Comparison of ENCODE assay signal across 7 mouse cellular contexts in the genomic region with DNA sequence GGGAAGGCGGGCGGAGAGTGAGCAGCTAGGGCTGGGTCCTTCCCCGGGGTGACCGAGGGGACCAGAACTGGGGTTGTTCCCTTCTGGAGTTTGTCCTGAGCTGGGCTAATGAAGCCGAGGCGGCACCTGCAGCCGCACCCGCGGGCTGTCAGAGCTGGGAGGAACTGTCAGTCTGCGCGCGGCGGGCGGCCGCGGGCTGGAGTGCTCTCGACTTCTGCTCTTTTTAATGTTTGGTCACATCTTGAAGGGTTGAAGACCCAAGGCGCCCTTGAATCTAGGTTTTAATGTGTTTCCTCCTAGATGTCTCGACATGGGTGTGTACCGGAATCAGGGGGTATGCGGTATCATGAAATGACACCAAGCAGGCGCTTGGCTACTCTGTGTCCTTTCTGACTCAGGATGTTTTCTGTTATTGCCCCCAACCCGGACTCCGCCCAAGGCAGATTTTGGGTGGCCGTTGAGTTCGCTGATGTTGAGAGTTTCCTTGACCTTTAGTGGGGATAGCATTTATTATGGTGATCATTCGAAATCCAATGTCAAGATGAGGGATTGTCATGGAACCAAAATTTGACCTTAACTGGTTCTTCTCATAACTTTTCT. TPM values are rescaled to one million over a fixed set of nuclear protein-coding genes. Genes with fewer than 3 reads are reported as not detected.
A peak's percentile ranks its signal among the peaks of the same experiment; 100 is the strongest.
DNase-seq lines count a peak whose midpoint lies in the region; ATAC-seq and TF ChIP-seq lines count a peak whose summit lies in the region.

No protein-coding gene starts in this region.

- WGBS in heart, embryonic 10.5 days: 2% methylated on average over 27 of the region's 27 CpGs
- 2% methylated on average over 25 of the region's 27 CpGs for WGBS in kidney, postnatal 0 days
- 2% methylated on average over 27 of the region's 27 CpGs for WGBS in liver, postnatal 0 days (ENCODE audit: insufficient replicate concordance)
- 2% methylated on average over 27 of the region's 27 CpGs for WGBS in neural tube, embryonic 12.5 days

- no peaks in the 10 kb centered on the region for H3K36me3 ChIP-seq in heart, embryonic 10.5 days
- no peaks in the 10 kb centered on the region for H3K36me3 ChIP-seq in kidney, postnatal 0 days (ENCODE audit: insufficient read depth, low read length)
- H3K36me3 ChIP-seq in liver, postnatal 0 days (replicated peaks; ENCODE audit: insufficient read depth, low read length): 0 out of 2 replicates have a peak, but pooled peaks cover 3% of the 10 kb centered on the region
- H3K36me3 ChIP-seq in neural tube, embryonic 12.5 days: no peaks in the 10 kb centered on the region

- H3K27ac ChIP-seq in heart, embryonic 10.5 days: peak overlapping the region; percentile 97
- peak overlapping the region; percentile 98 for H3K27ac ChIP-seq in kidney, postnatal 0 days
- H3K27ac ChIP-seq in liver, postnatal 0 days (ENCODE audit: low read depth): peak overlapping the region; percentile 99
- peak overlapping the region; percentile 96 for H3K27ac ChIP-seq in neural tube, embryonic 12.5 days

- no peak for TF ChIP-seq CTCF in kidney, postnatal 0 days (IDR thresholded peaks at IDR 0.05; ENCODE audit: low read depth)
- no peak for TF ChIP-seq CTCF in liver, postnatal 0 days (IDR thresholded peaks at IDR 0.05; ENCODE audit: low read depth)

- H3K4me2 ChIP-seq in kidney, postnatal 0 days (ENCODE audit: low read length): peak overlapping the region; percentile 98
- H3K4me2 ChIP-seq in liver, postnatal 0 days (ENCODE audit: low read depth, low read length): peak overlapping the region; percentile 88
- H3K4me2 ChIP-seq in neural tube, embryonic 12.5 days (replicated peaks): peak overlapping the region; percentile 84

- ATAC-seq in kidney, postnatal 0 days (replicated peaks; ENCODE audit: low FRiP score, low read depth): no peak
- ATAC-seq in liver, postnatal 0 days: no peak
- ATAC-seq in neural tube, embryonic 12.5 days (ENCODE audit: low FRiP score, low read depth): no peak

- DNase-seq in A20 (ENCODE audit: low read depth, low spot score) (peak; percentile 85), ES-CJ7 (ENCODE audit: low read depth, low spot score) (peak; percentile 14)
- peak; percentile 61 to 70 for DNase-seq in cerebellum, postnatal 36 days
- peak; percentile 77 for DNase-seq in heart, embryonic 10.5 days (ENCODE audit: low spot score)
- no peak for DNase-seq in kidney, postnatal 0 days (ENCODE audit: low spot score)
- DNase-seq in liver, postnatal 0 days: no peak

- H3K9ac ChIP-seq in kidney, postnatal 0 days (ENCODE audit: low read depth, low read length): peak overlapping the region; percentile 84
- peak overlapping the region; percentile 90 for H3K9ac ChIP-seq in liver, postnatal 0 days (replicated peaks)
- H3K9ac ChIP-seq in neural tube, embryonic 12.5 days: peak overlapping the region; percentile 97

- H3K4me1 ChIP-seq in heart, embryonic 10.5 days: 0 out of 2 replicates have a peak, but pooled peaks cover 4% of the 10 kb centered on the region
- H3K4me1 ChIP-seq in kidney, postnatal 0 days (replicated peaks; ENCODE audit: insufficient read depth, low read length): no peaks in the 10 kb centered on the region
- peaks cover 3% of the 10 kb centered on the region; the same call in 1 of the 2 replicates for H3K4me1 ChIP-seq in liver, postnatal 0 days (ENCODE audit: insufficient read depth)
- H3K4me1 ChIP-seq in neural tube, embryonic 12.5 days: peaks cover 6% of the 10 kb centered on the region; the same call in 1 of the 2 replicates

- peak overlapping the region; percentile 89 for H3K4me3 ChIP-seq in heart, embryonic 10.5 days
- H3K4me3 ChIP-seq in kidney, postnatal 0 days (replicated peaks; ENCODE audit: low read depth, low read length): peak overlapping the region; percentile 83
- H3K4me3 ChIP-seq in liver, postnatal 0 days (ENCODE audit: low read depth, low read length): peak overlapping the region; percentile 77
- H3K4me3 ChIP-seq in neural tube, embryonic 12.5 days: peak overlapping the region; percentile 94

- no peaks in the 10 kb centered on the region for H3K9me3 ChIP-seq in heart, embryonic 10.5 days
- H3K9me3 ChIP-seq in kidney, postnatal 0 days (replicated peaks; ENCODE audit: low read length): no peaks in the 10 kb centered on the region
- H3K9me3 ChIP-seq in liver, postnatal 0 days (ENCODE audit: low read length): no peaks in the 10 kb centered on the region
- H3K9me3 ChIP-seq in neural tube, embryonic 12.5 days: no peaks in the 10 kb centered on the region

- no peak for TF ChIP-seq EP300 in liver, postnatal 0 days (IDR thresholded peaks at IDR 0.05; ENCODE audit: low read depth)

- H3K27me3 ChIP-seq in heart, embryonic 10.5 days (ENCODE audit: insufficient read depth, poor library complexity, severe bottlenecking): no peaks in the 10 kb centered on the region
- H3K27me3 ChIP-seq in kidney, postnatal 0 days (ENCODE audit: insufficient read depth, low read length): no peaks in the 10 kb centered on the region
- peaks cover 6% of the 10 kb centered on the region; the same call in 1 of the 2 replicates for H3K27me3 ChIP-seq in liver, postnatal 0 days (ENCODE audit: insufficient read depth, low read length)
- H3K27me3 ChIP-seq in neural tube, embryonic 12.5 days (replicated peaks): no peaks in the 10 kb centered on the region

RNA-seq across cellular contexts. Expression of a gene that starts 2.3 kb away (rescaled TPM):
- 3.8 and 6.0 TPM in 2 replicates for polyA plus RNA-seq in heart, embryonic 10.5 days (2016; fragmentation: Nextera tagmentation; extraction: Ambion mirVana)
- 2.7 and 3.3 TPM in 2 replicates for polyA plus RNA-seq in kidney, postnatal 0 days (2015; fragmentation: Nextera tagmentation; extraction: Ambion mirVana)
- 2.5 and 3.2 TPM in 2 replicates for polyA plus RNA-seq in liver, postnatal 0 days (2015; fragmentation: Nextera tagmentation; extraction: Ambion mirVana)
- polyA plus RNA-seq in neural tube, embryonic 12.5 days (2016; fragmentation: Nextera tagmentation; extraction: Ambion mirVana): 9.6 and 9.8 TPM in 2 replicates

Comparison
In these comparisons a context has a peak if more than half of its experiments do, and no peak if none do; other contexts are left out.
1. DNase-seq: peak in A20 (single experiment), ES-CJ7 (single experiment), cerebellum, postnatal 36 days (2 of 2) and heart, embryonic 10.5 days (single experiment); none in kidney, postnatal 0 days (single experiment) and liver, postnatal 0 days (single experiment).
2. Peak in every context shown above with its lines, with median percentiles within 50 percentile points of each other: H3K27ac ChIP-seq, H3K4me3 ChIP-seq, H3K4me2 ChIP-seq and H3K9ac ChIP-seq.